Mouse (Mus musculus): ENCODE results near the gene Sgcd.

GRCm38 (mm10) chr11:47389327-47389726 lies 599.4 kb downstream of the Sgcd start:
- TF ChIP-seq POLR2A (IDR thresholded peaks at IDR 0.05; ENCODE audit: insufficient read depth, low read depth, low read length), result no peak
- no peak for TF ChIP-seq CTCF (IDR thresholded peaks at IDR 0.05)
- no peak for TF ChIP-seq EP300 (IDR thresholded peaks at IDR 0.05; ENCODE audit: insufficient read depth, low read depth, low read length)
